Mouse (Mus musculus) 3134 (cell line): Measurements from ENCODE around the gene Olfr1065.
"Not testable (repeated sequence)": the region's sequence is repeated elsewhere in the genome, so short reads cannot be mapped to it uniquely, and the experiment has no call there.

Experiments used
- DNase-seq: peaks from one replicate; pipeline ENCODE4 v3.0.0-alpha.2; 2011; ENCODE audit warnings: low spot score; ENCODE audit not compliant: insufficient read length; ENCODE audit errors: extremely low read depth

Olfr1065 gene

GRCm38 (mm10) chr2:86450491-86450890 lies at the start of gene Olfr1065:
Gene Olfr1065, minus strand, starts transcription at chr2:86450591.
- DNase-seq = not testable (repeated sequence)

- DNase-seq = no peak
Measured at GRCm38 (mm10) chr2:86487286-86487685, 36.9 kb upstream of the Olfr1065 start, which contains the start of gene Olfr228. Gene Olfr228, minus strand, starts transcription at chr2:86487386.

GRCm38 (mm10) chr2:86464442-86465109 lies 14.2 kb upstream of the Olfr1065 start:
- peak; percentile 1 for DNase-seq

GRCm38 (mm10) chr2:86460434-86460833 lies 10.0 kb upstream of the Olfr1065 start:
- no peak for DNase-seq

GRCm38 (mm10) chr2:86456169-86456568 lies 5.8 kb upstream of the Olfr1065 start, which contains the start of gene Olfr1066:
Gene Olfr1066, minus strand, starts transcription at chr2:86456269.
- DNase-seq = no peak

GRCm38 (mm10) chr2:86442101-86442500 lies 8.3 kb downstream of the Olfr1065 start:
- DNase-seq = not testable (repeated sequence)

GRCm38 (mm10) chr2:86428511-86428910 lies 21.9 kb downstream of the Olfr1065 start:
- DNase-seq = not testable (repeated sequence)

- not testable (repeated sequence) for DNase-seq
Measured at GRCm38 (mm10) chr2:86426649-86427048, 23.7 kb downstream of the Olfr1065 start, which contains the start of gene Olfr1062. Gene Olfr1062, minus strand, starts transcription at chr2:86426749.

GRCm38 (mm10) chr2:86413950-86414349 lies 36.4 kb downstream of the Olfr1065 start, which contains the start of gene Olfr1061:
Gene Olfr1061, minus strand, starts transcription at chr2:86414050.
- DNase-seq = no peak

GRCm38 (mm10) chr2:86395114-86395513 lies 55.3 kb downstream of the Olfr1065 start:
- DNase-seq = no peak
